Mouse (Mus musculus): ENCODE measurements around the gene Ephb3.

DNA sequence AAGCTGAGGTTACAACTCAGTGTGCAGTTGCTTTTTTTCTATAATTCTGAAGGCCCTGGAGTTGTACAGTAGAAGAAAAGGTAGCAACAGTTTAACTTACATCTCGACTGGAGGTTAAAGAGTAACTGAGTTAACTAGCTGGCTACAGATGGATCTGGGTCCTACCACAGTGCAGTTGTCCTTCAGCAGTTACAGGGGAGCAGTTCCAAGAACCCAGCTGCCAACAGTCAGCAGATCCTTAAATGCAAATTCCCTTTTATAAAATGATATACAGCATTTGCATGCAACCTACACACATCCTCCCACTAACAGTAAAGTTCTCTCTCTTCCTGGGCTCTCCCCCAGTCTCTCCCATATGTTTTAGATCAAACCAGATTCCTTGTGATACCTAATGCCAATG lies 22.4 kb upstream of the Ephb3 start:
- TF ChIP-seq CTCF (IDR thresholded peaks at IDR 0.05; ENCODE audit: insufficient read depth, low read depth, low read length) (no peak), POLR2A (IDR thresholded peaks at IDR 0.05; ENCODE audit: insufficient read depth, low read depth, low read length) (no peak)
